Mouse (Mus musculus) cerebellum, postnatal 4 days (tissue): ENCODE results near the gene Fam32a.

Experiments used
- DNase-seq, 2 experiments: peaks; one replicate each; pipeline ENCODE4 v3.0.0; 2022; ENCODE audit warnings: low spot score in 2 of 2, mixed read lengths in 1 of 2

The Fam32a gene

GRCm38 (mm10) chr8:72240403-72240763 is 20.9 kb downstream of the Fam32a start:
- DNase-seq: no peak

GRCm38 (mm10) chr8:72240951-72241350 is 21.4 kb downstream of the Fam32a start:
- DNase-seq: no peak

- DNase-seq: no peak
These were observed 22.7 kb downstream of the Fam32a start for GRCm38 (mm10) chr8:72242226-72242625.

GRCm38 (mm10) chr8:72244610-72245009 is 25.1 kb downstream of the Fam32a start:
- no peak for DNase-seq

GRCm38 (mm10) chr8:72257171-72257901 is 37.8 kb downstream of the Fam32a start:
- DNase-seq: peak in 1 of 2 experiments; percentile 35

GRCm38 (mm10) chr8:72257902-72258238 is 38.3 kb downstream of the Fam32a start:
- DNase-seq: no peak

- no peak for DNase-seq
These were observed 40.3 kb downstream of the Fam32a start for GRCm38 (mm10) chr8:72259862-72260261.

- no peak for DNase-seq
These were observed 41.1 kb downstream of the Fam32a start for GRCm38 (mm10) chr8:72260585-72260984.

GRCm38 (mm10) chr8:72261019-72261418 is 41.5 kb downstream of the Fam32a start:
- peak in 1 of 2 experiments; percentile 38 for DNase-seq

GRCm38 (mm10) chr8:72261431-72261830 is 41.9 kb downstream of the Fam32a start:
- no peak for DNase-seq

- DNase-seq: no peak
These were observed 42.3 kb downstream of the Fam32a start for GRCm38 (mm10) chr8:72261872-72262271.

- DNase-seq: no peak
These were observed 43.2 kb downstream of the Fam32a start for GRCm38 (mm10) chr8:72262756-72263155.

GRCm38 (mm10) chr8:72263451-72263850 is 43.9 kb downstream of the Fam32a start:
- no peak for DNase-seq

GRCm38 (mm10) chr8:72265342-72265741 is 45.8 kb downstream of the Fam32a start:
- DNase-seq: no peak

GRCm38 (mm10) chr8:72266671-72267070 is 47.1 kb downstream of the Fam32a start:
- no peak for DNase-seq

GRCm38 (mm10) chr8:72267106-72267505 is 47.6 kb downstream of the Fam32a start:
- no peak for DNase-seq

GRCm38 (mm10) chr8:72268356-72268755 is 48.8 kb downstream of the Fam32a start:
- DNase-seq: no peak

GRCm38 (mm10) chr8:72270606-72271005 is 51.1 kb downstream of the Fam32a start:
- no peak for DNase-seq

- no peak for DNase-seq
These were observed 51.6 kb downstream of the Fam32a start for GRCm38 (mm10) chr8:72271051-72271660.

GRCm38 (mm10) chr8:72271691-72272090 is 52.2 kb downstream of the Fam32a start:
- no peak for DNase-seq

- DNase-seq: peak; percentile 29 to 54
These were observed 52.8 kb downstream of the Fam32a start for GRCm38 (mm10) chr8:72272361-72272760.

- DNase-seq: no peak
These were observed 53.7 kb downstream of the Fam32a start for GRCm38 (mm10) chr8:72273111-72273770.

- DNase-seq: no peak
These were observed 54.3 kb downstream of the Fam32a start for GRCm38 (mm10) chr8:72273807-72274206.
